9 mouse cellular contexts compared by ENCODE assay signal in genomic region chrX:100597439-100597838, GRCm38 (mm10). TPM values are rescaled to one million over a fixed set of nuclear protein-coding genes. Genes with fewer than 3 reads are reported as not detected.
DNase-seq lines count a peak whose midpoint lies in the region; ATAC-seq and TF ChIP-seq lines count a peak whose summit lies in the region.
"Had no signal": no experiment of that assay in that cellular context is flagged by ENCODE, and none has a peak within 500 bp of the region (broad histone marks: within the 10 kb centered on the region; RNA-seq: fewer than 3 reads in every experiment).

No protein-coding gene starts in this region.

- intact Hi-C loops in gastrocnemius, adult 2 months (cut with DNase I), result no loop called here
- intact Hi-C loops in gastrocnemius, postnatal 36 days (cut with DNase I), result no loop called here

- H3K36me3 ChIP-seq in CH12.LX (replicated peaks in 1 of 2; ENCODE audit: control insufficient read depth in 1 of 2, insufficient read depth in 1 of 2, low read length in 1 of 2), result no peaks in the 10 kb centered on the region
- no peaks in the 10 kb centered on the region for H3K36me3 ChIP-seq in hindbrain, embryonic 16.5 days (ENCODE audit: control insufficient read depth, insufficient read depth, low read length)

- in situ Hi-C loops in CH12.LX (cut with MboI; ENCODE audit: low pct_ligation_motif_present, low pct_unique_long_range_greater_than_20kb, low sequenced_read_pairs), result no loop called here

- H3K79me2 ChIP-seq in CH12.LX (replicated peaks; ENCODE audit: control insufficient read depth, extremely low read depth, insufficient read depth, poor library complexity, severe bottlenecking), result no peaks in the 10 kb centered on the region

- no peak overlapping the region for H3K4me3 ChIP-seq in gastrocnemius, adult 2 months
- no peak overlapping the region for H3K4me3 ChIP-seq in CH12.LX (replicated peaks in 1 of 3; ENCODE audit: low read depth in 2 of 3, low read length in 2 of 3, poor library complexity in 1 of 3)
- no peak overlapping the region for H3K4me3 ChIP-seq in hindbrain, embryonic 16.5 days (ENCODE audit: low read length)

- H3K27me3 ChIP-seq in CH12.LX (replicated peaks), result no peaks in the 10 kb centered on the region
- H3K27me3 ChIP-seq in hindbrain, embryonic 16.5 days (replicated peaks; ENCODE audit: control insufficient read depth, insufficient read depth, low read length), result peaks cover 2% of the 10 kb centered on the region; the same call in 1 of the 2 replicates

- no peaks in the 10 kb centered on the region for H3K9me3 ChIP-seq in CH12.LX (replicated peaks; ENCODE audit: low read length)
- no peaks in the 10 kb centered on the region for H3K9me3 ChIP-seq in hindbrain, embryonic 16.5 days (ENCODE audit: control insufficient read depth, low read length)

- WGBS in hindbrain, embryonic 16.5 days, result 23% methylated on average over 5 of the region's 5 CpGs

- dilution Hi-C loops in CH12.LX (cut with MboI; ENCODE audit: extremely low pct_ligation_motif_present, extremely low pct_unique_long_range_greater_than_20kb, low sequenced_read_pairs), result no loop called here

- no peak overlapping the region for H3K4me2 ChIP-seq in CH12.LX (ENCODE audit: insufficient read depth, low read depth, poor library complexity, severe bottlenecking)
- H3K4me2 ChIP-seq in hindbrain, embryonic 16.5 days (ENCODE audit: low read length), result no peak overlapping the region

- 0 out of 2 replicates have a peak, but pooled peaks have one; percentile 48 for ATAC-seq in hindbrain, embryonic 16.5 days

- TF ChIP-seq EP300 in CH12.LX (IDR thresholded peaks at IDR 0.05; ENCODE audit: low read length), result no peak

- TF ChIP-seq RAD21 in CH12.LX (IDR thresholded peaks at IDR 0.05; ENCODE audit: low read depth, low read length), result peak; percentile 49

- no peaks in the 10 kb centered on the region for H3K4me1 ChIP-seq in CH12.LX (ENCODE audit: control insufficient read depth in 1 of 2, insufficient read depth in 2 of 2)
- no peaks in the 10 kb centered on the region for H3K4me1 ChIP-seq in hindbrain, embryonic 16.5 days (ENCODE audit: control insufficient read depth, insufficient read depth, low read depth, low read length)

- peak; percentile 44 for TF ChIP-seq CTCF in gastrocnemius, adult 2 months (IDR thresholded peaks at IDR 0.05)
- TF ChIP-seq CTCF in CH12.LX (conservative IDR thresholded peaks at IDR 0.05 in 1 of 2, IDR thresholded peaks at IDR 0.05 in 1 of 2; ENCODE audit: low read depth in 2 of 2, low read length in 2 of 2), result peak in 1 of 2 experiments; percentile 57; a peak in 2 of 4 replicates

- no peak overlapping the region for H3K9ac ChIP-seq in CH12.LX (ENCODE audit: insufficient read depth, low read depth)
- no peak overlapping the region for H3K9ac ChIP-seq in hindbrain, embryonic 16.5 days (ENCODE audit: low read depth, low read length)

- H3K27ac ChIP-seq in gastrocnemius, adult 2 months, result no peak overlapping the region
- no peak overlapping the region for H3K27ac ChIP-seq in CH12.LX (ENCODE audit: insufficient read depth, low read depth)
- H3K27ac ChIP-seq in hindbrain, embryonic 16.5 days (ENCODE audit: low read depth, low read length), result no peak overlapping the region

- no peak for TF ChIP-seq POLR2A in CH12.LX (IDR thresholded peaks at IDR 0.05; ENCODE audit: low read depth, low read length)

- DNase-seq in gastrocnemius, adult 2 months, result peak; percentile 30
- DNase-seq in gastrocnemius, postnatal 36 days, result no peak
- peak; percentile 7 for DNase-seq in CH12.LX (ENCODE audit: extremely low read depth)
- peak; percentile 54 for DNase-seq in embryo, embryonic 10.5 days (ENCODE audit: low spot score)
- peak; percentile 7 to 31 for DNase-seq in left cerebral cortex, adult 8-10 months (ENCODE audit: low spot score in 2 of 2)
- DNase-seq in retina, embryonic 14.5 days (ENCODE audit: low spot score), result peak; percentile 64
- no peak for DNase-seq in spleen, postnatal 10 days (ENCODE audit: low spot score in 2 of 2)

TF ChIP-seq in CH12.LX, 34 proteins besides CTCF, POLR2A, EP300 and RAD21:
- TF ChIP-seq GABPA (IDR thresholded peaks at IDR 0.05; ENCODE audit: insufficient replicate concordance, low read depth, low read length), result no peak
- peak; percentile 45 for TF ChIP-seq SMC3 (IDR thresholded peaks at IDR 0.05; ENCODE audit: low read depth, low read length)

RNA-seq across cellular contexts. Expression of gene P2ry4, which starts 2.8 kb away (rescaled TPM):
- under 1 TPM in 1 of 2 experiments, not detected in 1; 0.06 TPM for total RNA-seq in gastrocnemius, adult 2 months (2021)
- not detected for total RNA-seq in gastrocnemius, postnatal 36 days (2021)
- total RNA-seq in CH12.LX (2012; rRNA removed), result not detected in 2 replicates
- total RNA-seq in CH12.LX (2014; rRNA removed), result not detected in 2 replicates
- not detected in 2 replicates for polyA plus RNA-seq in CH12.LX (2012; ENCODE audit: insufficient read length, low read depth)
- polyA plus RNA-seq in hindbrain, embryonic 16.5 days (2015; fragmentation: Nextera tagmentation; extraction: Ambion mirVana), result not detected in 2 replicates
- not detected for total RNA-seq in left cerebral cortex, adult 8-10 months (2022)
- total RNA-seq: hematopoietic stem cell, adult 5-6 weeks had no signal

RNA-seq across cellular contexts. Expression of gene Arr3, which starts 7.9 kb away (rescaled TPM):
- not detected for total RNA-seq in gastrocnemius, adult 2 months (2021)
- total RNA-seq in gastrocnemius, postnatal 36 days (2021), result not detected
- total RNA-seq in CH12.LX (2012; rRNA removed), result not detected in 2 replicates
- not detected in 2 replicates for total RNA-seq in CH12.LX (2014; rRNA removed)
- not detected in 2 replicates for polyA plus RNA-seq in CH12.LX (2012; ENCODE audit: insufficient read length, low read depth)
- 0.09 and 0.24 TPM in 2 replicates for polyA plus RNA-seq in hindbrain, embryonic 16.5 days (2015; fragmentation: Nextera tagmentation; extraction: Ambion mirVana)
- 1 to 10 TPM; 1.6 to 2.0 (median 1.6) TPM for total RNA-seq in left cerebral cortex, adult 8-10 months (2022)
- total RNA-seq: hematopoietic stem cell, adult 5-6 weeks had no signal

RNA-seq across cellular contexts. Expression of gene Awat1, which starts 25.4 kb away (rescaled TPM):
- total RNA-seq in gastrocnemius, adult 2 months (2021), result not detected
- total RNA-seq in gastrocnemius, postnatal 36 days (2021), result not detected
- total RNA-seq in CH12.LX (2012; rRNA removed) (not detected in 2 replicates), CH12.LX (2014; rRNA removed) (not detected in 2 replicates)
- polyA plus RNA-seq in CH12.LX (2012; ENCODE audit: insufficient read length, low read depth), result not detected in 2 replicates
- not detected in 2 replicates for polyA plus RNA-seq in hindbrain, embryonic 16.5 days (2015; fragmentation: Nextera tagmentation; extraction: Ambion mirVana)
- total RNA-seq in left cerebral cortex, adult 8-10 months (2022), result not detected
- total RNA-seq: hematopoietic stem cell, adult 5-6 weeks had no signal

RNA-seq across cellular contexts. Expression of gene Kif4, which starts 28.1 kb away (rescaled TPM):
- total RNA-seq in gastrocnemius, adult 2 months (2021), result under 1 TPM; 0.15 to 0.22 TPM
- under 1 TPM; 0.25 to 0.66 TPM for total RNA-seq in gastrocnemius, postnatal 36 days (2021)
- total RNA-seq in CH12.LX (2012; rRNA removed) (24.0 and 27.1 TPM in 2 replicates), CH12.LX (2014; rRNA removed) (29.5 and 32.2 TPM in 2 replicates)
- polyA plus RNA-seq in CH12.LX (2012; ENCODE audit: insufficient read length, low read depth), result 34.6 and 38.8 TPM in 2 replicates
- 5.0 and 6.4 TPM in 2 replicates for polyA plus RNA-seq in hindbrain, embryonic 16.5 days (2015; fragmentation: Nextera tagmentation; extraction: Ambion mirVana)
- total RNA-seq in left cerebral cortex, adult 8-10 months (2022), result 1 to 10 TPM in 1 of 4 experiments, under 1 TPM in 3; 0.59 to 1.3 (median 0.82) TPM

RNA-seq across cellular contexts. Expression of gene Pdzd11, which starts 28.9 kb away (rescaled TPM):
- 10 to 100 TPM; 10.6 to 14.5 TPM for total RNA-seq in gastrocnemius, adult 2 months (2021)
- 10 to 100 TPM; 13.8 to 14.2 TPM for total RNA-seq in gastrocnemius, postnatal 36 days (2021)
- 33.8 and 47.0 TPM in 2 replicates for total RNA-seq in CH12.LX (2012; rRNA removed)
- total RNA-seq in CH12.LX (2014; rRNA removed), result 77.0 and 78.9 TPM in 2 replicates
- polyA plus RNA-seq in CH12.LX (2012; ENCODE audit: insufficient read length, low read depth), result 62.4 and 77.2 TPM in 2 replicates
- 94.7 and 95.2 TPM in 2 replicates for polyA plus RNA-seq in hindbrain, embryonic 16.5 days (2015; fragmentation: Nextera tagmentation; extraction: Ambion mirVana)
- 10 to 100 TPM; 40.9 to 45.0 (median 42.3) TPM for total RNA-seq in left cerebral cortex, adult 8-10 months (2022)

Comparison
In these comparisons a context has a peak if more than half of its experiments do, and no peak if none do; other contexts are left out.
1. DNase-seq: peak in gastrocnemius, adult 2 months (single experiment), CH12.LX (single experiment), embryo, embryonic 10.5 days (single experiment), left cerebral cortex, adult 8-10 months (2 of 2) and retina, embryonic 14.5 days (single experiment); none in gastrocnemius, postnatal 36 days (0 of 2) and spleen, postnatal 10 days (0 of 2).